Mouse (Mus musculus) E14TG2a.4 (cell line): Measurements from ENCODE around the gene Ulk3.
A peak's percentile ranks its signal among the peaks of the same experiment; 100 is the strongest.

ENCODE experiments used
- H3K27me3 ChIP-seq: 2 replicates; pipeline ENCODE4 v1.6.1; 2014; ENCODE audit warnings: low read length, control low read depth; ENCODE audit not compliant: insufficient read depth
- H3K36me3 ChIP-seq: 2 replicates; pipeline ENCODE4 v1.6.1; 2014; ENCODE audit warnings: low read length, control low read depth; ENCODE audit not compliant: insufficient read depth
- H3K4me1 ChIP-seq: replicated peaks from 2 replicates; pipeline ENCODE4 v1.6.1; 2014; ENCODE audit warnings: low read depth, low read length, control low read depth
- H3K4me3 ChIP-seq: replicated peaks from 2 replicates; pipeline ENCODE4 v1.5.1; 2014; ENCODE audit warnings: mild to moderate bottlenecking, low read length
- H3K9me3 ChIP-seq: 2 replicates; pipeline ENCODE4 v1.6.1; 2014; ENCODE audit warnings: low read length, control low read depth
- CTCF ChIP-seq: conservative IDR thresholded peaks from 2 replicates; pipeline ENCODE4 v1.5.1; 2014; ENCODE audit warnings: low read length
- NANOG ChIP-seq: IDR thresholded peaks from 2 replicates; pipeline ENCODE4 v1.6.1; 2014; ENCODE audit warnings: borderline replicate concordance, low read length, mixed read lengths
- POU5F1 ChIP-seq: IDR thresholded peaks from 2 replicates; pipeline ENCODE4 v1.6.1; 2014; ENCODE audit warnings: low read length, borderline replicate concordance

Gene Ulk3

GRCm38 (mm10) chr9:57552139-57552887, 36.9 kb upstream of the Ulk3 start, which contains the start of gene Mpi:
Mpi (minus strand) TSS chr9:57552763.
- Histone ChIP-seq H3K27me3 (no peaks in the 10 kb centered on the region), H3K4me3 (peak within 1 kb of the TSS; percentile 82), H3K9me3 (peaks cover 24% of the 10 kb centered on the region), H3K36me3 (peaks cover 40% of the 10 kb centered on the region), H3K4me1 (peaks cover 67% of the 10 kb centered on the region)
- no peak for TF ChIP-seq NANOG

GRCm38 (mm10) chr9:57553119-57553518, 36.1 kb upstream of the Ulk3 start:
- H3K9me3 ChIP-seq: peaks cover 24% of the 10 kb centered on the region
- TF ChIP-seq POU5F1 (no peak), CTCF (no peak)
- H3K4me1 ChIP-seq: peaks cover 59% of the 10 kb centered on the region
- no peaks in the 10 kb centered on the region for H3K27me3 ChIP-seq
- peaks cover 32% of the 10 kb centered on the region for H3K36me3 ChIP-seq
- no peak overlapping the region for H3K4me3 ChIP-seq

- Histone ChIP-seq H3K36me3 (peaks cover 16% of the 10 kb centered on the region), H3K4me3 (no peak overlapping the region), H3K4me1 (peaks cover 43% of the 10 kb centered on the region), H3K9me3 (peaks cover 24% of the 10 kb centered on the region), H3K27me3 (peaks cover 9% of the 10 kb centered on the region)
- peak; percentile 95 for TF ChIP-seq NANOG
- no peak for TF ChIP-seq POU5F1
These were observed 34.5 kb upstream of the Ulk3 start for GRCm38 (mm10) chr9:57554753-57555152.

GRCm38 (mm10) chr9:57557215-57557614, 32.0 kb upstream of the Ulk3 start:
- no peaks in the 10 kb centered on the region for H3K36me3 ChIP-seq
- TF ChIP-seq NANOG (no peak), POU5F1 (no peak), CTCF (no peak)
- H3K9me3 ChIP-seq: peaks cover under 1% of the 10 kb centered on the region; the same call in 1 of the 2 replicates
- peaks cover 48% of the 10 kb centered on the region for H3K4me1 ChIP-seq
- H3K27me3 ChIP-seq: peaks cover 9% of the 10 kb centered on the region
- H3K4me3 ChIP-seq: no peak overlapping the region

- TF ChIP-seq POU5F1 (no peak), NANOG (no peak), CTCF (no peak)
- no peaks in the 10 kb centered on the region for H3K36me3 ChIP-seq
- H3K4me1 ChIP-seq: peaks cover 51% of the 10 kb centered on the region
- peaks cover 9% of the 10 kb centered on the region for H3K27me3 ChIP-seq
- no peaks in the 10 kb centered on the region for H3K9me3 ChIP-seq
- H3K4me3 ChIP-seq: no peak overlapping the region
These were observed 30.6 kb upstream of the Ulk3 start for GRCm38 (mm10) chr9:57558625-57559024.

- Histone ChIP-seq H3K4me3 (no peak overlapping the region), H3K4me1 (peaks cover 42% of the 10 kb centered on the region), H3K36me3 (no peaks in the 10 kb centered on the region), H3K27me3 (peaks cover 9% of the 10 kb centered on the region), H3K9me3 (no peaks in the 10 kb centered on the region)
- TF ChIP-seq CTCF (no peak), NANOG (no peak), POU5F1 (no peak)
These were observed 29.7 kb upstream of the Ulk3 start for GRCm38 (mm10) chr9:57559568-57559967.

GRCm38 (mm10) chr9:57560263-57560662, 29.0 kb upstream of the Ulk3 start:
- Histone ChIP-seq H3K9me3 (no peaks in the 10 kb centered on the region), H3K36me3 (0 out of 2 replicates have a peak, but pooled peaks cover 4% of the 10 kb centered on the region), H3K4me3 (peak overlapping the region; percentile 88), H3K27me3 (peaks cover 9% of the 10 kb centered on the region), H3K4me1 (peaks cover 40% of the 10 kb centered on the region)
- TF ChIP-seq NANOG (no peak), CTCF (no peak), POU5F1 (no peak)

GRCm38 (mm10) chr9:57560861-57561710, 28.2 kb upstream of the Ulk3 start, which contains the start of gene Scamp2:
Scamp2 (plus strand) TSS chr9:57560943.
- TF ChIP-seq NANOG (no peak), POU5F1 (no peak), CTCF (no peak)
- H3K4me3 ChIP-seq: peak within 1 kb of the TSS; percentile 88

More at GRCm38 (mm10) chr9:57560861-57561710, 28.2 kb upstream of the Ulk3 start, which contains the start of gene Scamp2:
- Histone ChIP-seq H3K4me1 (peaks cover 42% of the 10 kb centered on the region), H3K36me3 (peaks cover 4% of the 10 kb centered on the region; the same call in 1 of the 2 replicates), H3K9me3 (no peaks in the 10 kb centered on the region), H3K27me3 (peaks cover 9% of the 10 kb centered on the region)
